Comparison of ENCODE assay signal across 16 mouse cellular contexts in the genomic region with DNA sequence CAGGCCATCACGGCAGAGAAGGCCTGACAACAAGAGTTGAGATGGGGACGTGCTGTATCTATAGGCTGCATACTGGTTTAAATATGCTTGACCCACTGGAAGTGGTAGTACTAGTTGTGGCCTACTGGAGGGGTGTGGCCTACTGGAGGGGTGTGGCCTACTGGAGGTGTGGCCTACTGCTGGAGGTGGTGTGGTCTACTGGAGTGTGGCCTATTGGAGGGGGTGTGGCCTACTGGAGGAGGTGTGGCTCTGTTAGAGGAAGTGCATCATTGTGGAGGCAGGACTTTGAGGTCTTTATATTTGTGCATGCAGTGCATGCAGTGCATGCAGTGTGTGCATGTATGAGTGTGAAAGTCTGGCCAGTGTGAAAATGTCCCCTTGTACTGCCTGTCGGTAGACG. TPM values are rescaled to one million over a fixed set of nuclear protein-coding genes. Genes with fewer than 3 reads are reported as not detected.
A peak's percentile ranks its signal among the peaks of the same experiment; 100 is the strongest.
DNase-seq lines count a peak whose midpoint lies in the region; ATAC-seq and TF ChIP-seq lines count a peak whose summit lies in the region.
"Had no signal": no experiment of that assay in that cellular context is flagged by ENCODE, and none has a peak within 500 bp of the region (broad histone marks: within the 10 kb centered on the region; RNA-seq: fewer than 3 reads in every experiment).

No protein-coding gene starts in this region.

- peaks cover 2% of the 10 kb centered on the region; the same call in 1 of the 2 replicates for H3K4me1 ChIP-seq in liver, postnatal 0 days (ENCODE audit: insufficient read depth)
- H3K4me1 ChIP-seq in liver, embryonic 11.5 days (replicated peaks; ENCODE audit: control insufficient read depth, insufficient read depth, low read length) = no peaks in the 10 kb centered on the region
- peaks cover 0 to 3% of the 10 kb centered on the region in 2 experiments; a peak in 2 of 4 replicates for H3K4me1 ChIP-seq in MEL (ENCODE audit: control insufficient read depth in 1 of 2, insufficient read depth in 2 of 2, low read length in 2 of 2)
- no peaks in the 10 kb centered on the region for H3K4me1 ChIP-seq in forebrain, embryonic 14.5 days (ENCODE audit: control insufficient read depth, insufficient read depth, low read length)
- H3K4me1 ChIP-seq: midbrain, embryonic 10.5 days had no signal

- TF ChIP-seq CTCF in liver, postnatal 0 days (IDR thresholded peaks at IDR 0.05; ENCODE audit: low read depth) = no peak
- no peak for TF ChIP-seq CTCF in MEL (IDR thresholded peaks at IDR 0.05 in 2 of 3, conservative IDR thresholded peaks at IDR 0.05 in 1 of 3; ENCODE audit: control insufficient read depth in 1 of 3, insufficient read depth in 1 of 3, low read depth in 2 of 3, low read length in 3 of 3, poor library complexity in 1 of 3, severe bottlenecking in 1 of 3)

- no peak for TF ChIP-seq RAD21 in MEL (IDR thresholded peaks at IDR 0.05; ENCODE audit: low read depth, low read length)

- no peaks in the 10 kb centered on the region for H3K27me3 ChIP-seq in liver, postnatal 0 days (ENCODE audit: insufficient read depth, low read length)
- H3K27me3 ChIP-seq in liver, embryonic 11.5 days (replicated peaks; ENCODE audit: control insufficient read depth, insufficient read depth, low read length) = no peaks in the 10 kb centered on the region
- H3K27me3 ChIP-seq in MEL (ENCODE audit: control insufficient read depth in 1 of 2, insufficient read depth in 2 of 2, low read length in 2 of 2) = peaks cover 0 to 3% of the 10 kb centered on the region in 2 experiments; a peak in 2 of 4 replicates
- no peaks in the 10 kb centered on the region for H3K27me3 ChIP-seq in forebrain, embryonic 14.5 days (replicated peaks; ENCODE audit: control insufficient read depth, insufficient read depth, low read length)
- H3K27me3 ChIP-seq: hindbrain, embryonic 15.5 days had no signal

- H3K4me2 ChIP-seq in liver, postnatal 0 days (ENCODE audit: low read depth, low read length) = no peak overlapping the region
- no peak overlapping the region for H3K4me2 ChIP-seq in liver, embryonic 11.5 days
- H3K4me2 ChIP-seq in forebrain, embryonic 14.5 days (ENCODE audit: low read length) = no peak overlapping the region
- H3K4me2 ChIP-seq: hindbrain, embryonic 15.5 days had no signal

- no peak overlapping the region for H3K9ac ChIP-seq in liver, postnatal 0 days (replicated peaks)
- H3K9ac ChIP-seq in liver, embryonic 11.5 days (ENCODE audit: low read depth, low read length) = no peak overlapping the region
- no peak overlapping the region for H3K9ac ChIP-seq in MEL (ENCODE audit: control insufficient read depth, low read depth, low read length, poor library complexity, severe bottlenecking)
- H3K9ac ChIP-seq in forebrain, embryonic 14.5 days (ENCODE audit: low read length) = no peak overlapping the region
- H3K9ac ChIP-seq: hindbrain, embryonic 15.5 days had no signal

- TF ChIP-seq EP300 in liver, postnatal 0 days (IDR thresholded peaks at IDR 0.05; ENCODE audit: low read depth) = no peak
- TF ChIP-seq EP300 in MEL (IDR thresholded peaks at IDR 0.05; ENCODE audit: low read depth in 1 of 2, low read length in 2 of 2) = no peak

- peak; percentile 30 for DNase-seq in liver, postnatal 0 days
- DNase-seq in liver, embryonic 11.5 days (ENCODE audit: low spot score) = no peak
- peak; percentile 31 for DNase-seq in MEL (ENCODE audit: low read depth, low spot score)
- no peak for DNase-seq in right cerebral cortex, postnatal 14 days
- no peak for DNase-seq in forebrain, embryonic 14.5 days (ENCODE audit: low spot score)
- DNase-seq: cerebellum, postnatal 14 days; liver; right cerebral cortex, adult 18-20 months; spleen, adult 18-20 months had no signal

- no peak for ATAC-seq in liver, postnatal 0 days
- ATAC-seq in liver, embryonic 11.5 days (replicated peaks; ENCODE audit: low FRiP score) = no peak; the same call in 1 of the 2 replicates
- peak; percentile 53 for ATAC-seq in megakaryocyte progenitor cell, adult 5-6 weeks (replicated peaks; ENCODE audit: poor library complexity)
- no peak for ATAC-seq in forebrain, embryonic 14.5 days
- no peak for ATAC-seq in frontal cortex, adult (ENCODE audit: low TSS enrichment)
- ATAC-seq: lung, postnatal 0 days had no signal

- H3K9me3 ChIP-seq in liver, postnatal 0 days (ENCODE audit: low read length) = 0 out of 2 replicates have a peak, but pooled peaks cover 2% of the 10 kb centered on the region
- H3K9me3 ChIP-seq in liver, embryonic 11.5 days (ENCODE audit: control insufficient read depth, low read length) = no peaks in the 10 kb centered on the region
- H3K9me3 ChIP-seq in MEL (replicated peaks; ENCODE audit: insufficient read depth, low read length) = no peaks in the 10 kb centered on the region
- H3K9me3 ChIP-seq in forebrain, embryonic 14.5 days (replicated peaks; ENCODE audit: control insufficient read depth, low read length) = peaks cover 5% of the 10 kb centered on the region; the same call in 1 of the 2 replicates
- H3K9me3 ChIP-seq: hindbrain, embryonic 15.5 days had no signal

- H3K27ac ChIP-seq in liver, postnatal 0 days (ENCODE audit: low read depth) = no peak overlapping the region
- no peak overlapping the region for H3K27ac ChIP-seq in liver, embryonic 11.5 days (ENCODE audit: low read depth, low read length)
- H3K27ac ChIP-seq in MEL (ENCODE audit: control insufficient read depth, low read depth, low read length) = no peak overlapping the region
- no peak overlapping the region for H3K27ac ChIP-seq in forebrain, embryonic 14.5 days (ENCODE audit: low read depth, low read length)
- H3K27ac ChIP-seq: hindbrain, embryonic 15.5 days; midbrain, embryonic 10.5 days had no signal

- H3K4me3 ChIP-seq in liver, postnatal 0 days (ENCODE audit: low read depth, low read length) = no peak overlapping the region
- no peak overlapping the region for H3K4me3 ChIP-seq in liver, embryonic 11.5 days (ENCODE audit: low read depth, low read length)
- no peak overlapping the region for H3K4me3 ChIP-seq in MEL (ENCODE audit: control insufficient read depth in 1 of 2, insufficient read depth in 1 of 2, low read depth in 2 of 2, low read length in 2 of 2)
- H3K4me3 ChIP-seq in forebrain, embryonic 14.5 days (ENCODE audit: low read depth, low read length) = no peak overlapping the region
- H3K4me3 ChIP-seq: erythroblast, embryonic 14.5 days; hindbrain, embryonic 15.5 days; midbrain, embryonic 10.5 days; myocyte had no signal

- TF ChIP-seq POLR2A in MEL (IDR thresholded peaks at IDR 0.05; ENCODE audit: control insufficient read depth in 1 of 2, insufficient read depth in 1 of 2, low read depth in 1 of 2, low read length in 2 of 2, poor library complexity in 1 of 2) = no peak

- WGBS in liver, postnatal 0 days (ENCODE audit: insufficient replicate concordance) = 87% methylated on average over 4 of the region's 4 CpGs
- 95% methylated on average over 4 of the region's 4 CpGs for WGBS in liver, embryonic 11.5 days
- 96% methylated on average over 4 of the region's 4 CpGs for WGBS in forebrain, embryonic 14.5 days

- no peaks in the 10 kb centered on the region for H3K79me2 ChIP-seq in MEL (ENCODE audit: control insufficient read depth, insufficient read depth, low read length, poor library complexity)

- H3K36me3 ChIP-seq in liver, postnatal 0 days (replicated peaks; ENCODE audit: insufficient read depth, low read length) = no peaks in the 10 kb centered on the region
- no peaks in the 10 kb centered on the region for H3K36me3 ChIP-seq in liver, embryonic 11.5 days (ENCODE audit: control insufficient read depth, insufficient read depth, low read length)
- no peaks in the 10 kb centered on the region for H3K36me3 ChIP-seq in MEL (ENCODE audit: control insufficient read depth in 1 of 2, insufficient read depth in 2 of 2, low read length in 2 of 2)
- no peaks in the 10 kb centered on the region for H3K36me3 ChIP-seq in forebrain, embryonic 14.5 days (ENCODE audit: control insufficient read depth, insufficient read depth, low read length)
- H3K36me3 ChIP-seq: hindbrain, embryonic 15.5 days; midbrain, embryonic 10.5 days had no signal

TF ChIP-seq in MEL, 35 proteins besides CTCF, POLR2A, EP300 and RAD21:
- TF ChIP-seq ELF1 (IDR thresholded peaks at IDR 0.05; ENCODE audit: low read depth, low read length) (no peak), UBTF (IDR thresholded peaks at IDR 0.05; ENCODE audit: borderline replicate concordance, insufficient read depth, low read depth, low read length) (no peak), ZNF384 (IDR thresholded peaks at IDR 0.05; ENCODE audit: low read depth, low read length) (no peak), MAFK (IDR thresholded peaks at IDR 0.05; ENCODE audit: borderline replicate concordance, low read depth, low read length) (no peak), ETS1 (IDR thresholded peaks at IDR 0.05; ENCODE audit: low read depth, low read length) (no peak), MYB (IDR thresholded peaks at IDR 0.05; ENCODE audit: low read depth, low read length) (no peak), USF2 (IDR thresholded peaks at IDR 0.05; ENCODE audit: borderline replicate concordance in 1 of 2, insufficient read depth in 1 of 2, low read depth in 1 of 2, low read length in 2 of 2) (no peak)

RNA-seq across cellular contexts. Expression of a gene that starts 45.3 kb away (rescaled TPM):
- polyA plus RNA-seq in liver, postnatal 0 days (2015; fragmentation: Nextera tagmentation; extraction: Ambion mirVana) = 13.2 and 13.5 TPM in 2 replicates
- 29.8 and 30.6 TPM in 2 replicates for polyA plus RNA-seq in liver, embryonic 11.5 days (2014; fragmentation: Nextera tagmentation; extraction: Ambion mirVana)
- 14.3 and 15.9 TPM in 2 replicates for total RNA-seq in MEL (2012; rRNA removed)
- 10 to 100 TPM in 1 of 2 experiments, not detected in 1; 23.5 TPM for polyA plus RNA-seq in MEL (2012; ENCODE audit: insufficient read depth in 1 of 2, insufficient read length in 2 of 2, low read depth in 1 of 2, low replicate concordance in 2 of 2, missing spikeins in 1 of 2)
- total RNA-seq in megakaryocyte progenitor cell, adult 5-6 weeks (2015) = 9.9 and 12.1 TPM in 2 replicates
- total RNA-seq in megakaryocyte progenitor cell, adult 5-6 weeks (2017) = 7.0 and 9.8 TPM in 2 replicates
- 10.2 and 12.2 TPM in 2 replicates for polyA plus RNA-seq in forebrain, embryonic 14.5 days (2014; fragmentation: Nextera tagmentation; extraction: Ambion mirVana)

Comparison
In these comparisons a context has a peak if more than half of its experiments do, and no peak if none do; other contexts are left out.
1. DNase-seq: peak in liver, postnatal 0 days (single experiment) and MEL (single experiment); none in liver, embryonic 11.5 days (single experiment), right cerebral cortex, postnatal 14 days (single experiment) and forebrain, embryonic 14.5 days (single experiment).